In genomic region chr5:31242191-31242590, GRCm38 (mm10) we compare ENCODE assay signal across 8 mouse cellular contexts. TPM values are rescaled to one million over a fixed set of nuclear protein-coding genes. Genes with fewer than 3 reads are reported as not detected.
DNase-seq lines count a peak whose midpoint lies in the region; ATAC-seq and TF ChIP-seq lines count a peak whose summit lies in the region.

No protein-coding gene starts in this region.

- H3K27me3 ChIP-seq in intestine, postnatal 0 days (replicated peaks; ENCODE audit: control insufficient read depth, insufficient read depth, low read length): no peaks in the 10 kb centered on the region
- H3K27me3 ChIP-seq in neural tube, embryonic 13.5 days: no peaks in the 10 kb centered on the region

- H3K9ac ChIP-seq in intestine, postnatal 0 days (ENCODE audit: low read depth, low read length): peak overlapping the region; percentile 98; the same call in 1 of the 2 replicates
- H3K9ac ChIP-seq in neural tube, embryonic 13.5 days: peak overlapping the region; percentile 91

- WGBS in lung, adult 2 months: 15% methylated on average over 10 of the region's 10 CpGs
- 15% methylated on average over 10 of the region's 10 CpGs for WGBS in intestine, postnatal 0 days
- 29% methylated on average over 10 of the region's 10 CpGs for WGBS in neural tube, embryonic 13.5 days

- TF ChIP-seq CTCF in lung, adult 2 months (IDR thresholded peaks at IDR 0.05; ENCODE audit: insufficient read depth, low read length): no peak
- no peak for TF ChIP-seq CTCF in embryonic fibroblast, embryonic 13.5 days (IDR thresholded peaks at IDR 0.05; ENCODE audit: borderline replicate concordance, insufficient read depth, low read length)
- no peak for TF ChIP-seq CTCF in intestine, postnatal 0 days (IDR thresholded peaks at IDR 0.05; ENCODE audit: low read depth)

- TF ChIP-seq POLR2A in lung, adult 2 months (IDR thresholded peaks at IDR 0.05; ENCODE audit: borderline replicate concordance, extremely low read depth, low read depth, low read length): no peak
- no peak for TF ChIP-seq POLR2A in embryonic fibroblast, embryonic 13.5 days (IDR thresholded peaks at IDR 0.05; ENCODE audit: low read depth, low read length)

- no peak for DNase-seq in lung, adult 2 months
- no peak for DNase-seq in lung, adult 18-20 months
- no peak for DNase-seq in ovary, postnatal 10 days (ENCODE audit: low spot score)
- DNase-seq in right cerebral cortex, adult 18-20 months: no peak

- H3K9me3 ChIP-seq in intestine, postnatal 0 days (ENCODE audit: control insufficient read depth): no peaks in the 10 kb centered on the region
- H3K9me3 ChIP-seq in neural tube, embryonic 13.5 days: no peaks in the 10 kb centered on the region

- H3K36me3 ChIP-seq in intestine, postnatal 0 days (ENCODE audit: control insufficient read depth, insufficient read depth): peaks cover 35% of the 10 kb centered on the region
- H3K36me3 ChIP-seq in neural tube, embryonic 13.5 days: peaks cover 36% of the 10 kb centered on the region

- H3K4me3 ChIP-seq in lung, adult 2 months (replicated peaks; ENCODE audit: extremely low read depth, low read depth, low read length): peak overlapping the region; percentile 15
- peak overlapping the region; percentile 73 for H3K4me3 ChIP-seq in embryonic fibroblast, embryonic 13.5 days (ENCODE audit: insufficient read depth, low read length)
- H3K4me3 ChIP-seq in intestine, postnatal 0 days (ENCODE audit: low read depth, low read length): peak overlapping the region; percentile 98
- H3K4me3 ChIP-seq in neural tube, embryonic 13.5 days: peak overlapping the region; percentile 81

- peak overlapping the region; percentile 73 for H3K4me2 ChIP-seq in intestine, postnatal 0 days (replicated peaks; ENCODE audit: low read depth)
- H3K4me2 ChIP-seq in neural tube, embryonic 13.5 days: peak overlapping the region; percentile 86

- no peak for ATAC-seq in intestine, postnatal 0 days
- no peak for ATAC-seq in neural tube, embryonic 13.5 days (ENCODE audit: low read depth)
- no peak for ATAC-seq in cerebellum, adult (ENCODE audit: insufficient number of reproducible peaks, low FRiP score, low TSS enrichment)

- peaks cover 4% of the 10 kb centered on the region for H3K4me1 ChIP-seq in lung, adult 2 months (ENCODE audit: control insufficient read depth, insufficient read depth, low read length)
- no peaks in the 10 kb centered on the region for H3K4me1 ChIP-seq in embryonic fibroblast, embryonic 13.5 days (ENCODE audit: control insufficient read depth, insufficient read depth, low read length)
- 0 out of 2 replicates have a peak, but pooled peaks cover 7% of the 10 kb centered on the region for H3K4me1 ChIP-seq in intestine, postnatal 0 days (replicated peaks; ENCODE audit: control insufficient read depth, insufficient read depth, low read length)
- H3K4me1 ChIP-seq in neural tube, embryonic 13.5 days (replicated peaks): peaks cover 18% of the 10 kb centered on the region

- peak overlapping the region; percentile 10; the same call in 1 of the 2 replicates for H3K27ac ChIP-seq in embryonic fibroblast, embryonic 13.5 days (ENCODE audit: insufficient read depth, low read length)
- H3K27ac ChIP-seq in intestine, postnatal 0 days (ENCODE audit: low read depth, low read length): no peak overlapping the region
- H3K27ac ChIP-seq in neural tube, embryonic 13.5 days (replicated peaks): peak overlapping the region; percentile 97; the same call in 1 of the 2 replicates

RNA-seq across cellular contexts. Expression of gene Gm9970, which starts 1.2 kb away (rescaled TPM):
- 0.36 and 0.70 TPM in 2 replicates for polyA plus RNA-seq in lung, adult 2 months (2012; rRNA removed)
- polyA plus RNA-seq in embryonic fibroblast, embryonic 13.5 days (2011; ENCODE audit: insufficient read length, low read depth, missing spikeins): not detected in 2 replicates
- 0.51 and 0.70 TPM in 2 replicates for polyA plus RNA-seq in intestine, postnatal 0 days (2015; fragmentation: Nextera tagmentation; extraction: Ambion mirVana)
- not detected in 2 replicates for polyA plus RNA-seq in neural tube, embryonic 13.5 days (2015; fragmentation: Nextera tagmentation; extraction: Ambion mirVana)

RNA-seq across cellular contexts. Expression of gene Nrbp1, which starts 1.5 kb away (rescaled TPM):
- 170 and 188 TPM in 2 replicates for polyA plus RNA-seq in lung, adult 2 months (2012; rRNA removed)
- polyA plus RNA-seq in embryonic fibroblast, embryonic 13.5 days (2011; ENCODE audit: insufficient read length, low read depth, missing spikeins): 93.5 and 115 TPM in 2 replicates
- 96.4 and 99.6 TPM in 2 replicates for polyA plus RNA-seq in intestine, postnatal 0 days (2015; fragmentation: Nextera tagmentation; extraction: Ambion mirVana)
- 164 and 171 TPM in 2 replicates for polyA plus RNA-seq in neural tube, embryonic 13.5 days (2015; fragmentation: Nextera tagmentation; extraction: Ambion mirVana)

RNA-seq across cellular contexts. Expression of gene Krtcap3, which starts 9.3 kb away (rescaled TPM):
- polyA plus RNA-seq in lung, adult 2 months (2012; rRNA removed): 71.3 and 75.9 TPM in 2 replicates
- 0.81 and 1.4 TPM in 2 replicates for polyA plus RNA-seq in embryonic fibroblast, embryonic 13.5 days (2011; ENCODE audit: insufficient read length, low read depth, missing spikeins)
- 105 and 108 TPM in 2 replicates for polyA plus RNA-seq in intestine, postnatal 0 days (2015; fragmentation: Nextera tagmentation; extraction: Ambion mirVana)
- polyA plus RNA-seq in neural tube, embryonic 13.5 days (2015; fragmentation: Nextera tagmentation; extraction: Ambion mirVana): 4.5 and 4.7 TPM in 2 replicates

RNA-seq across cellular contexts. Expression of gene Ppm1g, which starts 21.7 kb away (rescaled TPM):
- polyA plus RNA-seq in lung, adult 2 months (2012; rRNA removed): 67.4 and 89.5 TPM in 2 replicates
- 131 and 132 TPM in 2 replicates for polyA plus RNA-seq in embryonic fibroblast, embryonic 13.5 days (2011; ENCODE audit: insufficient read length, low read depth, missing spikeins)
- 54.8 and 55.4 TPM in 2 replicates for polyA plus RNA-seq in intestine, postnatal 0 days (2015; fragmentation: Nextera tagmentation; extraction: Ambion mirVana)
- polyA plus RNA-seq in neural tube, embryonic 13.5 days (2015; fragmentation: Nextera tagmentation; extraction: Ambion mirVana): 161 and 170 TPM in 2 replicates

RNA-seq across cellular contexts. Expression of gene Zfp513, which starts 40.1 kb away (rescaled TPM):
- polyA plus RNA-seq in lung, adult 2 months (2012; rRNA removed): 45.2 and 52.4 TPM in 2 replicates
- polyA plus RNA-seq in embryonic fibroblast, embryonic 13.5 days (2011; ENCODE audit: insufficient read length, low read depth, missing spikeins): 18.6 and 20.3 TPM in 2 replicates
- 6.8 and 7.3 TPM in 2 replicates for polyA plus RNA-seq in intestine, postnatal 0 days (2015; fragmentation: Nextera tagmentation; extraction: Ambion mirVana)
- polyA plus RNA-seq in neural tube, embryonic 13.5 days (2015; fragmentation: Nextera tagmentation; extraction: Ambion mirVana): 15.2 and 19.3 TPM in 2 replicates

Comparison
In these comparisons a context has a peak if more than half of its experiments do, and no peak if none do; other contexts are left out.
1. H3K4me3 ChIP-seq: peak in every context shown above with its lines; median percentile 98 in intestine, postnatal 0 days; 81 in neural tube, embryonic 13.5 days; 73 in embryonic fibroblast, embryonic 13.5 days; 15 in lung, adult 2 months.
2. RNA of gene Krtcap3, which starts 9.3 kb away (polyA plus RNA-seq): 105 to 108 TPM in intestine, postnatal 0 days and 71.3 to 75.9 TPM in lung, adult 2 months; 4.5 to 4.7 TPM in neural tube, embryonic 13.5 days and 0.81 to 1.4 TPM in embryonic fibroblast, embryonic 13.5 days; every median in the first group is over 10 times any median in the second.